Mouse (Mus musculus): ENCODE measurements around the gene Gm20916. TPM values are rescaled to one million over a fixed set of nuclear protein-coding genes. Genes with fewer than 3 reads are reported as not detected.
"Not testable (repeated sequence)": the region's sequence is repeated elsewhere in the genome, so short reads cannot be mapped to it uniquely, and the experiment has no call there.

Gm20916 gene
- not detected in 2 replicates for polyA plus RNA-seq (2016; fragmentation: Nextera tagmentation; extraction: Ambion mirVana)

DNA sequence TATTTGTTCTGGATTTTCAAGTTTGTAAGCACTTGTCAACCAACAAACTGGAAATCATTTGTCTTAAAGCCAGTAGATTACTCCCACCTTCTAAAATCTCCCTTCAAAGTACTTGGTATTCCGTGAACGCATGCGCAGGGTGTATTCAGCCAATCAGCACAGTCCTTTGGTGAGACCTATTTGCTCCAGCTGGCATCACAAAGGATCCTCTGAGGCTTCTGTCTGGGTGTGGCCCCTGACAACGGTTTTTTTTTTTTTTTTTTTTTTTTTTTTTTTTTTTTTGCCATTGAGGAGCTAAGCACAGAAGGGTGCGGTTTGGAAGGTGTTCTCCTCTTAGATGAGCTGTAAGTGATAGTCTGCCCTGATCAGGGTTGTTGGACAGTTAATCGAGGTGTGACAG lies at the start of gene Gm20916:
Gene Gm20916 (plus strand): TSS at position 301 of the 400 bp plus-strand sequence.
- not testable (repeated sequence) for H3K4me3 ChIP-seq; H3K36me3 ChIP-seq; H3K27me3 ChIP-seq (replicated peaks); ATAC-seq (ENCODE audit: insufficient number of reproducible peaks, low FRiP score); H3K27ac ChIP-seq (ENCODE audit: poor library complexity, severe bottlenecking); H3K4me1 ChIP-seq (replicated peaks); H3K9me3 ChIP-seq (replicated peaks); H3K9ac ChIP-seq; H3K4me2 ChIP-seq
- WGBS, result no CpG with 5 or more reads among the region's 6 CpGs

Other genes with a start within 250 kb of the Gm20916 start
- gene Gm20917, start 168.4 kb upstream of the Gm20916 start, polyA plus RNA-seq (2016; fragmentation: Nextera tagmentation; extraction: Ambion mirVana), result not detected in 2 replicates